Mouse (Mus musculus) cerebellum, adult (tissue): ENCODE data around the gene Spock2.
"Not testable (repeated sequence)": the region's sequence is repeated elsewhere in the genome, so short reads cannot be mapped to it uniquely, and the experiment has no call there.

ENCODE experiments used
- ATAC-seq: cut with Nextera tagmentation; 2 replicates; pipeline ENCODE4 v1.9.2; 2017; ENCODE audit warnings: mild to moderate bottlenecking, moderate library complexity, mixed read lengths; ENCODE audit not compliant: insufficient number of reproducible peaks, low FRiP score, low TSS enrichment

Spock2 gene

DNA sequence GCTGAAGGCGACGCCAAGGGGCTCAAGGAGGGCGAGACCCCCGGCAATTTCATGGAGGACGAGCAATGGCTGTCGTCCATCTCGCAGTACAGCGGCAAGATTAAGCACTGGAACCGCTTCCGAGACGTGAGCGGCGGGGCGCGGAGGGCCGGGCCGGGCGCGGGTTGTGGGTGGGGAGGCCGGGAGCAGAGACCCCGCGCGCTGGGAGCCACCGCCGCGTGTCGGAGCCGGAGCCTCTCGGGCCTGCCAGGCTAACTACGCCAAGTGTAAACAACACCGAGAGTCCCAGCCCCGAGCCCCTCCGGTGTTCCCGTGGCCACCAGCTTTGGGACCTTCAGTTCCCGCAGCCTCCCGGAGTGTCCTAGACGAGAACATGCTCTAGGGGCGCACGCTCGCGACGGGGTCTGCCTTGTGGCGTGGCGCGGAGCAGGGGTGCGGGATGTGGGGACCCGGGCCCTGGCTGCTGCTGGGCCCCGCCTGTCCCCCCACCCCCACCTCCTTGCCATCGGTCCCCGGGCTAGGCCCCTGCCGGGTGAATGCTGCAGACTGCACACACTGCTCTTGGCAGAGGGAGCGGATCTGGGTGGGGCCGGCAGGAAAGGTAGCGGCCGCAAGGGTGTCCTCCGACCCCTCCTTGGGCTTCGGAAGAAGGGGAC is 640 bp downstream of the Spock2 start:
- peak; percentile 22; the same call in 1 of the 2 replicates for ATAC-seq

DNA sequence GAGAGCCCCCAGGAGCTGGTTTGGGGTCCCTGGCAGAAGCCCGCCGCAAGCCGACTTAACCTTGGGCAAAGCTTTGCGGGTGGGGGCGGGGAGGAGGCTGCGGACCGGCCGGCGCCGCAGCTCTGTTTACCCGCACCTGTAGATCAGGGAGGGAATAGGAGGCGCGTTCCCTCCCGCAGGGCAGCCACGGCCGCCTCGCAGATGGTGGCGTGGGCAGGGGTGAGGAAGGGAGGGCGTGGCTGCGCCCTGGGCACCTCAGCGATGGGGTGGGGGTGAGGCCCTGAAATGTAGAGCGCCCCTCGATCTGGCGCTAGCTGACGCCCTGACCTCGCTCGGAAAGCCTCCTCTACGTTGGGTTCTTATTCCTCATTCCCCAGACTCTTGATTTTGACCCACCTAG is 1.4 kb downstream of the Spock2 start:
- peak; percentile 6; the same call in 1 of the 2 replicates for ATAC-seq

DNA sequence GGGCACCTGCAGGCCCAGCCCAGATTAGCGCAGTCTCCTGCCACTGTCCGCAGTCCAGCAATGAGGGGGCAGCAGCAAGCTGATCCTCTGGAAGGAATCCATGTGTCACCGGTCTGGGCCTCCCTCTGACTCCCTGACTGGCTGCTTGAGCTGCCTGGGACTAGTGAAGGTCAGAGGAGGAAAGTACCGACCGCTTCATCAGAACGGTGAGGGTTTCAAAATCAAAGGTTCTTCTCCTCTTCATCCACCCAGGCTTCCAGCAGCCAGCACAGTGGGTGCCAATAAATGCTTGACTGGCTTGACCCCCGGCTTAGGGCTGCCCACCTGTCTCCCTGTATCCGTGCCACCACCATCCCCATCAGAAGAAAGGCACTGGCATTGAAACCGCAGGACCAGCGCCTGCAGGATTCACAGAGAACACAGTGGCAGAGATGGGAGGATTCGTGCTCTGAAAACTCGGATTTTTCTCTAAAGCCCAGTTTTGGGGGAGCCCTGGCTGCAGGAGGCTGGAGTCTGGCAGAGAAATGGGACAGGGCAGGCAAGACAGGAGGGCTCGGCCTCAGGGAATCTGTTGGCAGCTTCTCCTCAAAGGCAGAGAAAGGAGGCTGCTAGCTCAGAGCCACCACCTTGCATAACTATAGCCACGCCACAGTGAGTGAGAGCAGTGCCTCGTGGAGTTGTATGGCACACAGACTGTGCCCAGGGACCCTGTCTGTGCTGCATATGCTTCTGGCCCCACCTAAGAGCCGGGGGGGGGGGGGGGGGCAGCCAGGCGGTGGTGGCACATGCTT is 2.5 kb downstream of the Spock2 start:
- peak; percentile 50 for ATAC-seq

DNA sequence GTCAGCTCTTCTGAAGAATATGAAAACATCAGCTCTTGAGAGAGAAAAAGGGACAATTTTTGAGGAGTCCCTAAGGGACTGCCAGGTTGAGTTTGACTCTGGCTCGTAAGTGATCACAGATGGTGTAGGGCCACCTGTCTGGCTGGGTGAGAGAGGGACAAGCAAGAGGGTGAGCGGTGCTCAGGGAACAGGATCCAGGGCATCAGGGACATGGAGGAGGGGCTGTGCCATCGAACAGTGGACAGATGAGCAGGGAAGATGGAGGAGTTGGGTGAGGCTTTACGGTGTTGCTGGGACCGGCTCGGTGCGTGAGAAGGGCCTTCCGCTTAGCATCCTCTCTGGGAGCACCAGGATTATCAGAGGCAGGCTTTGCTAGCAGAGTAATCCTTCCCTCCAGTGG is 3.3 kb downstream of the Spock2 start:
- ATAC-seq, result peak; percentile 28; the same call in 1 of the 2 replicates

DNA sequence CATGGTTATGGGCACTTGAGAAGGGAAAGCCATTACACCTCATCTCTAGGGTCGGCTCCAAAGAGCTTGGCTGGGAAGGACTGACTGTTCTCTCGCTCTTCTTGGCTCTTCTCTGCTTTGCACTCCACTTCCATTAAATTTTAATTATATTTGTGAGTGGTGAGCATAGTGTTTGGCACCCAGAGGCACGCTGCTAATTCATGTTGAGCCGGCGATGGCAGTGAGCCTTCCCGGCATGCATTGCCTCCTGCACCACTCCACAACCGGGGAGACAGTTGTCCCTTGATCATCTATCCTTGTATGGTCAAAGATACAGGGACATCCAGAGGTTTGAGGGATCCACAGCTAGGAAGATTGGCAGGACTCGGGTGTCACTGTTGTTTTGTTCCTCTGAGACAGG is 4.0 kb downstream of the Spock2 start:
- no peak for ATAC-seq

DNA sequence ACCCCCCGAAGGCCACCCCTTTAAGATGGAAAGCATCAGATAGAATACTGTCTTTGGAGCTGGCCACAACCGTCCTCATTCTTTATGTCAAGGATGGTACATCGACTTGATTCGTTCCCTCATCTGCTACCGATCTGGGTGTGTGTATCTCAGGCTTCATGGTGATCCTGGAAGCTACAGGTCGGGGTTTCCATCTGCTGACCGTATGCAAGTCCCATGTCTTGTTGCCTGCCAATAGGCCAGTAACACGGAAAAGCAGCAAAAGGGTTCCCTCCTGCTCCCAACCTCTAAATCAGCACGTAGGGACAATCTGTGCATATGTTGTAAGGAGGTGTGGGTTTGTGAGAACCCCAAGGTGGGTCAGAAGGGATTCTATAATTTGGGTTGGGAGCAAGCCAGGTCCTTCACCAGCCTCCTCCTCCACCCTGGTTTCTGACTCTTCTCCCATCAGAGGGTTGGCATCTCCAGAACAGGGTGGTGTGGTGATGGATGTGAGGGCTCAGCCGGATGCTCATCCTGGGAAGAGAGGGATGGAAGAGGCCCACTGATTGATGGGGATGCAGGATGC is 5.0 kb downstream of the Spock2 start:
- no peak for ATAC-seq

DNA sequence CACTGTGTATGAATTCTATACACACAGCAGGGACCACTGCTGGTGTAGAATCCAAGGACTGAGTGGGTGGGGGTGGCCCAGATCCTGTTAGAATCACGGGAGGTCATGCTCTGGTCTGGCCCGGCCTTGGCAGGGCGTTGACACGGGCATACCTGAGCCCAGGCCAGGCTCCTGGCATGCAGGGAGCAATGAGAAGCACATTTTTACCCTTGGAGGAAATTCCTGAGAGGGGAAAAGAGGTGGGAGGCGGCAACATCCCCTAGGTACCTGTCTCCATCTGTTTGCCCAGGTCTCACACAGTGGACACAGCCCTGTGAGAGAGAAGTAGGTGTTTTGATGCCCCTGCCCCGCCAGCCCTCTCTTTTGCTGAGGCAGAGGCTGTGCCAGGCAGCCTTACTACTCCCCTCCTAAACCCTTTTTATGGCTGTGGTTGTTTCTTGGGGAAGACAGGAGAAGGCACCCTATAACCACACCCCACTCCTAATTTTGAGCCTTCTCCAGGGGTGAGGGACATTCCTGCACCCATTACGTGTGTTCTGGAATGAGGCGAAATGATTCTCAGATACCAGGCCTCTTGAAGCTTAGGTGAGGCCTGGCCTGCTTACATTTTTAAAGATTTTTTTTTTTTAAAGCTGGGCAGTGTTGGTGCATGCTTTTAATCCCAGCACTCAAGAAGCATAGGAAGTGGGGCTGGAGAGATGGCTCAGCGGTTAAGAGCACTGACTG is 8.1 kb downstream of the Spock2 start:
- ATAC-seq, result no peak

DNA sequence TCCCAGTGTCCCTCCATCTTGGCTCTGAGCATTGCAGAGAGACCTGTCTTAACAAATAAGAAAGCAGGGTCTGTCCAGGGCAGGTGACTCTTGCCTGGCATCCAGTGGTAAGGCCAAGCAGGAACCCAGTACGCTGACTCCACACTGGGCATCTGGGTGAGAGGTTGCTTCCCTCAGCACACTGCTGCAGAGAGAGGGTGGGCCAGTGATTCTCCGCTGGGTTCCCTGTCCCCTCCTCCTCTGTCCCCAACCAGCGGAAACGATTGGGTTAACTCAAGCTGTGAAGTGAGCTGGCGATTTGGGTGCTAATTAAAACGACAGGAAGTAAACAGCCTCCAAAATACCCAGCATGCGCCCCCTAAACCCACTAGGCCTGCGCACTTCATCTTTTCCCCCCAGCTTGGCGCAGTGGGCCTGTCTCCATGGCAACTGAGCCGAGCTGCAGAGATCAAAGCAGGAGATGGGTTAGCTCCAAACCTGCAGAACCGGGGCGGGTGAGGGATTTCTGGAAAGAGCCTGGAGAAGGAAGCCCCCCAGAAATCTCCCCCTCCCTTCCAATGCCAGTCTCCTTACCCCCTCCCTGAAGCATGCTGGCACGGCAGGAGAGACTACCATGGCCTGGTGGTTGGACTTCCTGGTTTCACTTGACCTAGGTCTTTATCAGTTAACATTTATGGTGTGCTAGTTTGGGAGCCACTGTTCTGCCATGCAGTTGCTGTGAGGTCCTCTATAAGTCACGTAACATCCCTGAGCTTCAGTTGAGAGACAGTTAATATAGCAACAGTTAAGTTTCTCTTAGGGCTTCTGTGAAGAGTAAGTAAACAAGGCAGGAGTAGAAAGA is 9.5 kb downstream of the Spock2 start:
- no peak for ATAC-seq

DNA sequence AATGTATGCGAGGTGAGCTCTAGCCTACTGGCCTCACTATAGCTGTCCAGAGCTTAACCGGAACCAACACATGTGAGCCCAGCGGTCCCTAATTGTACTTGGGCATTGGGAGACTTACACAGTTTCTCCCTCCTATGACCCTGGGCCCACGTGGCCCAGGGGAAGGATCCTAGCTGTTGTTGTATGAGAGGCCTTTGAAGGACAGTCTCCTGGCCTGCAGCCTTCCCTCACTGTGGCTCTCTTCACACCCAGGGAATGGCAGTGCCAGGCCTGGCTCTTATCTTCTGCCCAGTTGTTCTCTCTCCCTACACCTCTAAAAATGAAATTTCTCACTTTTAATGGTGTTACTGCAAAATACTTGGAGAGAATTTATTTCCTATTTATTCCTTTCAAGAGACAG is 11.0 kb downstream of the Spock2 start:
- ATAC-seq, result no peak

DNA sequence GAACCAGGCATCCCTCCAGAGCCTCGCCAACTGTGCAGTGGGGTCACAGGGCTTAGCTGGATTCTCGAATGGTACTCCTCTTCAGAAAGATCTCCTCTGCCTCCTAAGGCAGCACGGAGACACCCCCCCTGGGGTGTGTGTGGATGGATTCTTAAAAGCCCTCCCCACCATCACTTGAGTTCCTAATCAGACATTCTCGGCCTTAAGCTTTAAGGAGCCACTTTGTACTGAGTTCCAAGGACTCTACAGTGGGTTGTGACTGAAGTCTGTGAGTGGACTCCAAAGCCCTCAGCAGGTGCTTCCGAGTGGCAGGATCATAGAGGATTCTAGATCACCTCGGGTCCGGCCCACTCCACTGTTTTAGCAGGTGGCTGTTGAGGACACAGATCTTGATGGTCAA is 12.4 kb downstream of the Spock2 start:
- ATAC-seq, result no peak

DNA sequence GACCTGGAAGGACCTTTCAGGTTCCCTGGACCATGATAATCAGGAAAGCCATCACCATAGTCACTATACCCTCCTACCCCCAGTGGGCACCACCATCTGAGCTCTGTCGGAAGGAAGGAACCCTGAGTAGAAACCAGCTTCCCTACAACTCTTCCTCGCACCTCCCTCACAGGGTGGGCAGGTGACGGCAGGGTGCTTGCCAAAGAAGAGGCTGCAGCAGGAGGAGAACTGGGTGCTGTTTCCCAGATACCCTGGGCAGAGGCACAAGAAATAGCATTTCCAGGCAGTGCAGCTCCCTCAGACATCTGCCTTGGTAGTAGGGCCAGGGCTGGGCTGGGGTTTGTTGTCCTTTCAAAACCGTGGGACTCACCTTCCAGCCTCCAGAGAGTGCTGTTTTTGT is 14.6 kb downstream of the Spock2 start:
- no peak for ATAC-seq

DNA sequence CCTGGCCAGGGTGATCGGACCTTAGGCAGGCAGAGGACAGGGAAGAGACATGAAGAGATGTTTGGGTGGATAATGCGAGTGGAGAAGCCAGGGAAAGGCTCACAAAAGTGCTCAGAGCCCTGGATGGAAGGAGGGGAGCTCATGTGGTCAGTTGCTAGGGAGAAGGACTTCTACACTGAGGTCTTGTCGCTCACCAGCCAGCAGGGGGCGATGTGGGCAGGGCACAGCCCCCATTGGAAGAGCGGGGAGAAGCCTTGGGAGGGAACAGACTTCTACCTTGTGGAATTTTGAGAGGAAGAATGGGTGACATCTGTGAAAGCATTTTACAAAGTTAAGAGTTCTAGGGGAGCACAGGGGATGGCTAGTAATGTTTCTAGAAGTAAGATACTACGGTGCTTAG is 18.1 kb downstream of the Spock2 start:
- ATAC-seq, result no peak

DNA sequence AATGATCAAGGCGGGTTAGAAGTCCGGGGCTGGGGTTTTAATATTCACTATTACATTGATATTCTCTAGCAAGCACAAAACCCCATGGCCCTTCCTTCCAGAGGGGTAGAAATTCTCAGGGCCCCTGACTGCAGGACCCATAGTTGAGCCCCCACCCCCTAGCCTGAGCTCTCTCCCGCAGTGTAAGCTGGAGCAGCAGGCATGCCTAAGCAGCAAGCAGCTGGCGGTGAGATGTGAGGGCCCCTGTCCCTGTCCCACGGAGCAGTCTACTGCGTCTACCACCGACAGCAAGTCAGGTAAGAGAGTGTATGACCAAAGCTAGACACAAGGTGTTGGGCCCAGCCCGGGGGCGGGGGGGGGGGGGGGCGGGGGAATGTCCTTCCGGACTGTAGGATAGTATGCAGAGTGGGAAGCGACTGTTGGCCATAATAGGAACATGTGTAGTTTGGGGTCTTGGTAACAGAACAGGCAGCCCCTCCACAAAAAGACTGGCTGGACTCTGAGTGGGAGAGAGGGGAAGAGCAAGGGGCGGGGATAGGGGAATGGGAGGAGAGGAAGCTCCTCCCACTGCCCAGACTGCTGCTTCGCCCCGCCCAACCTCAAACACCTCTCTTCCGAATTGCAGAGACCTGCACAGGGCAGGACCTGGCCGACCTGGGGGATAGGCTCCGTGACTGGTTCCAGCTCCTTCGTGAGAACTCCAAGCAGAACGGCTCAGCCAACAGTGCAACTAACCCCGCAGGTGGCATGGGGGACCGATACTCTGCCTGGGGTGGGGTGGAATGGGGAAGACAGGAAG is 19.7 kb downstream of the Spock2 start:
- ATAC-seq, result no peak

DNA sequence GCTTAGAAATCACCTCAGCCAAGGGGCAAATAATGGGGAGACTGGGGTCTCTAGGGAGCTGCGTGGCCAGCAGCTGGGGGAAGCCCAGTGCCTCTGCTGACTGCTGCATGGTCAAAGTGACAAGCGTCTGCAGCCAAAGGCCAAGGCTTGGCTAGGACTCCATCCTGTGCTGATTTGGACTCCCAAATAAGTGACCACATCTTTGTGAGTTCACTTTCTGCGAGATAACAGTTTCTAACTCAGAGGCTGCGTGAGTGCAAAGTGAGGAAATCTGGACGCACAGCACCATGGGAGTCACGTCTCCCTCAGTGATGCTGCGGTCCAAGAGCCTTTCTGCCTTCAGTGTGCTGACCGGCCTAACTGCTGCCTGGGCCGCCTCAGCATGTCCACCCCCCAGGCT is 22.3 kb downstream of the Spock2 start:
- no peak for ATAC-seq

DNA sequence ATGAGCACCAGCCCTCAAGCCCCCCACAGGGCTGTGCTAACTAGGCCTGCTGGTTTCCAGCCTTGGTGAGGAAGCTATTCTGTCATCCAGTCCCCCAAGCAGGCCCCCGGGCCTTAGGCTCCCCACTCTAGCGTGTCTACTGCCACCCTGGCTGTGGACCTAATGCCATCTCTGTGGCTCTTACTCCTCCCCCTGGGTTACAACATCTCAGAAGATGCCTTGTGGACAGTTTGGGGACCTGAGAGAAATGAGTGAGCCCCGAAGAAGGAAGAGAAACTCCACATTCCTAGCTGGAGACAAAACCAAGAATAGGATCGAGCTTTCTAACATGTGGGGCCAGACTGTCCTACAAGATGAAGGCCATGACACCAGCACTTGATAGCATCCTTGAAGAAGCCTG is 24.5 kb downstream of the Spock2 start:
- ATAC-seq, result no peak

DNA sequence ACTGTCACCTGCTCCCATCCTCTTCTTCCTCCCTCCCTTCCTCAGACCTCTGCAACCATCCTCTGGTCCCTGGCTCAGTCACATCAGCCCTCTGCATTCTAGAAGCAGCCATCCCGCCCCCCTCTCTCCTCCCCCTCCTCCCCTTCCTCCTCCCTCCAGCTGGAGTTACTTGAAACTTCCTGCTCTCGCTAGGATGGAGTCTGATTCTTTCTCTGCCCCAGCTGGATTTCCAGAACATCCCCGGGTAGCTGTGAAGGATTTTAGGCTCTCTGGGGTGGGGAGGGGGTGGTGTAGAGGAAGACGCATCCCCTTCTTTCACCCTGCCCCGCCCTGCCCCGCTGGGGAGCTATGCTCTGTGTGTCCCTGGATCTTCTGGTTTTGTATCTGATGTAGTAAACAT is 27.5 kb downstream of the Spock2 start:
- no peak for ATAC-seq

DNA sequence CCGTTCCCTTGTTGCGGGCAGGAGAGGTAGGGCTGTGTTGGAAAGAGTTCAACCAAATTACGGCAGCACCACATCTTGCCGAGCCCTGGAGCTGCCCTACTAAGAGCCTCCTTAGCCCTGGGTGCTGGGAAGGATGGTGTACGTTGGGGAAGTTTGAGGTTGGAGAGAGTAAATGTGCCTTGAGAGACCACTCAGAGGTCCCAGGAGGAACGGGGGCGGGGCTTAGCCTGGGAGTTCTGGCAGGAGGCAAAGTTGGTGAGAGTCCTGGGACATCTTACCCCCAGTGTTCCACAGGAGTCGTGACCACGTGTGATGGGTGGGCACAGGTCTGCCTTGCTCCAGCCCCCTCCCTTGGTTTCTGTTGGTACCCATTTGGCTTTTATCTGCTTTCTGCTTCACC is 28.2 kb downstream of the Spock2 start:
- no peak for ATAC-seq

DNA sequence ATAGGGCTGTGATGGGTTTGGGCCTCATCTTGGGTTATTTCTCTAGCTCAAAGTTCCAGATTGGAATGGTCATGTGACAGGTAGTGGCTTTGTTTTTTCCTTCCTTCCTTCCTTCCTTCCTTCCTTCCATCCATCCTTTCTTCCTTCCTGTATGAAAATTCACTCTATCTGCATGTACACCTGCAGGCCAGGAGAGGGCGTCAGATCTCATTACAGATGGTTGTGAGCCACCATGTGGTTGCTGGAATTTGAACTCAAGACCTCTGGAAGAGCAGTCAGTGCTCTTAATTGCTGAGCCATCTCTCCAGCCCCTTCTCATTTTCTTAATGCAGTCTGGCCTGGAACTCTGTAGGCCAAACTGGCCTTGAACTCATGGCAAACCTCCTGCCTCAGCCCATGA is 30.0 kb downstream of the Spock2 start:
- ATAC-seq, result not testable (repeated sequence)

DNA sequence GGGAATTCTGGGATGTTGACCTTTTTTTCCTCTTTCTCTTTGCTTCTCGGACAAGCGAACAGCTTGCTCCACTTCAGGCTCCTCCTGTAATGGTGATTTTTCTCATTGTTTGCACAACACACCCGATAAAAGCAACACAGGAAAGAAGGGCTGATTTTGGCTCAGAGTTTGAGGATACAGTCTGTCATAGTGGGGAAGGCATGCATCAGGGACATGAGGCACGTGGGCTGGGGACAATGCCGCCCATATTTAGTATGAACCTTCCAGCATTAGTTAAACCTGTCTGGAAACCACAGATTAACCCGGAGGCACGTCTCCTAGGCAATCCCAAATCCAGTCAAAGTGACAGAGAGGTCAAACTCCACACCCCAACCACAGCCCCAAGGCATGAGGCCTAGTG is 30.9 kb downstream of the Spock2 start:
- ATAC-seq, result no peak
